Mouse (Mus musculus) fibroblast of lung, adult 2 months (primary cell): ENCODE results near the gene Zc2hc1c.

Source experiments
- DNase-seq: peaks from one replicate; pipeline ENCODE4 v3.0.0-alpha.2; 2011; ENCODE audit warnings: low read depth

The Zc2hc1c gene

GRCm38 (mm10) chr12:85339243-85339729, 50.9 kb downstream of the Zc2hc1c start, which contains the start of gene Nek9:
Gene Nek9, minus strand, starts transcription at chr12:85339362.
- DNase-seq: peak; percentile 63

GRCm38 (mm10) chr12:85339947-85340346, 51.6 kb downstream of the Zc2hc1c start:
- no peak for DNase-seq

GRCm38 (mm10) chr12:85341131-85341530, 52.7 kb downstream of the Zc2hc1c start:
- peak; percentile 60 for DNase-seq

- DNase-seq: no peak
Observed at GRCm38 (mm10) chr12:85342310-85342709, 53.9 kb downstream of the Zc2hc1c start.

GRCm38 (mm10) chr12:85344252-85344651, 55.9 kb downstream of the Zc2hc1c start:
- DNase-seq: no peak

GRCm38 (mm10) chr12:85345559-85345958, 57.2 kb downstream of the Zc2hc1c start:
- DNase-seq: no peak

GRCm38 (mm10) chr12:85346374-85346773, 58.0 kb downstream of the Zc2hc1c start:
- DNase-seq: no peak

- no peak for DNase-seq
Observed at GRCm38 (mm10) chr12:85347196-85347595, 58.8 kb downstream of the Zc2hc1c start.

GRCm38 (mm10) chr12:85348338-85348737, 59.9 kb downstream of the Zc2hc1c start:
- no peak for DNase-seq
